Mouse (Mus musculus) left cerebral cortex, postnatal 25 days (tissue): ENCODE data around the gene Slc10a4. TPM values are rescaled to one million over a fixed set of nuclear protein-coding genes. Genes with fewer than 3 reads are reported as not detected.
"Not testable (repeated sequence)": the region's sequence is repeated elsewhere in the genome, so short reads cannot be mapped to it uniquely, and the experiment has no call there.

Experiments
- DNase-seq, 2 experiments: peaks; one replicate each; pipeline ENCODE4 v3.0.0; 2022; ENCODE audit warnings: low spot score in 2 of 2, mixed read lengths in 1 of 2
- intact Hi-C: fragments of 180-260 bp; cut with DNase I; formaldehyde crosslinking; loops from one replicate; pipeline ENCODE4 v1.15.1; 2025
- total RNA-seq, 2 experiments: library from RNA; stranded (reverse); gene quantifications; 2 replicates each; pipeline ENCODE4 v1.2.3; 2021

The Slc10a4 gene
- total RNA-seq = 1 to 10 TPM in 1 of 2 experiments, under 1 TPM in 1; 0.98 to 4.0 TPM

DNA sequence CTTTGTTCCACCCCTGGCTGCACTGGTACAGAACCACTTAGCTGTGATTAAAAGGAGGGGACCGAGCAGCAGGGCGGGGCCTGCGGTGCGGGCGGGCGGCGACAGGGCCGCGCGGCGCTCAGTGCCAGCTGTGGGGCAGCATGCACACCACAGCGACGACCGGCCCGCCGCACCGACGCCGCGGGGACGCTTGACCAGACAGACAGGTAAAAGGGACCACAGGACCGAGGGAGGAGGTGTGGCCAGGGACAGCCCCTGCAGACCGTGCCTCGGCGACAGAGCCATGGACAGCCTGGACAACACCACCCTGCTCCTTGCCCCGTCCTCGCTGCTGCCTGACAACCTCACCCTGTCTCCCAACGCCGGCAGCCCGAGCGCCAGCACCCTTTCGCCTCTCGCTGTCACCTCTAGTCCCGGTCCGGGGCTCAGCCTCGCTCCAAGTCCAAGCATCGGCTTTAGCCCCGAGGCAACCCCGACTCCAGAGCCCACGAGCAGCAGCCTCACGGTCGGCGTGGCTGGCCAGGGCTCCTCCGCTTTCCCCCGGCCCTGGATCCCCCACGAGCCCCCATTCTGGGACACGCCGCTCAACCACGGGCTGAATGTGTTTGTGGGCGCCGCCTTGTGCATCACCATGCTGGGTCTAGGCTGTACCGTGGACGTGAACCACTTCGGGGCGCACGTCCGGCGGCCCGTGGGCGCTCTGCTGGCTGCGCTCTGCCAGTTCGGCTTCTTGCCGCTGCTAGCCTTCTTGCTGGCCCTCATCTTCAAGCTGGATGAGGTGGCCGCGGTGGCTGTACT lies at the start of gene Slc10a4:
Slc10a4 (plus strand) TSS at position 100 of the 798 bp plus-strand sequence.
- DNase-seq = no peak

DNA sequence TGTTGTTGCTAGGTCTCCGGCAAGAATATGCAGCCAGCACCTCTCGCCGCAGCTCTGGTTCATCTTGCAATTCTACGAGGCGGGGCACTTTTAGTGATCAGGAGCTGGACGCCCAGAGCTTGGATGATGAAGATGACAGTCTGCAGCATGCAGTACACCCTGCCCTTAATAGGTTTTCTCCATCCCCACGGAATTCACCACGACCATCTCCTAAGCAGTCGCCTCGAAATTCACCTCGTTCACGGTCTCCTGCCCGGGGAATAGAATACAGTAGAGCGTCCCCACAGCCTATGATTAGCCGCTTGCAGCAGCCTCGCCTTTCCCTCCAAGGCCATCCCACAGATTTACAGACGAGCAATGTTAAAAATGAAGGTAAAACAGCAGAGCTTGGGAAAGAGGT lies 49.4 kb upstream of the Slc10a4 start:
- intact Hi-C loops = no loop called here
- no peak for DNase-seq

More for the DNA sequence above, at the start of gene Slc10a4:
- intact Hi-C loops = loop anchor here (5.0 kb wide), 1 partner anchor 420 kb away; the partner anchor contains the start of gene Gm5868

DNA sequence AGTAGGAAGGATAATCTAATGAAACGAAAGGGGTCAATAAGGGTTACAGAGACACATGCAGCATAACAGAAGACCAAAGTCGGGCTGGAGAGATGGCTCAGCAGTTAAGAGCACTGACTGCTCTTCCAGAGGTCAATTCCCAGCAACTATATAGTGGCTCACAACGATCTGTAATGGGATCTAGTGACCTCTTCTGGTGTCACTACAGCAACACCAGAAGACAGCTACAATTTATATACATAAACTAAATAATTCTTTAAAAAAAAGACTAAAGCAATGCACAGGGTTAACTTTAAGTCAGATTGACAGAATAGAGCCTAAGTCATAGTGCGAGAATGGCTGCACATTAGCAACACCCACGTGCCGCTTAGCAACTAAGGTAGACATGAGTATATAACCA lies 46.6 kb upstream of the Slc10a4 start:
- DNase-seq = no peak
- intact Hi-C loops = no loop called here

DNA sequence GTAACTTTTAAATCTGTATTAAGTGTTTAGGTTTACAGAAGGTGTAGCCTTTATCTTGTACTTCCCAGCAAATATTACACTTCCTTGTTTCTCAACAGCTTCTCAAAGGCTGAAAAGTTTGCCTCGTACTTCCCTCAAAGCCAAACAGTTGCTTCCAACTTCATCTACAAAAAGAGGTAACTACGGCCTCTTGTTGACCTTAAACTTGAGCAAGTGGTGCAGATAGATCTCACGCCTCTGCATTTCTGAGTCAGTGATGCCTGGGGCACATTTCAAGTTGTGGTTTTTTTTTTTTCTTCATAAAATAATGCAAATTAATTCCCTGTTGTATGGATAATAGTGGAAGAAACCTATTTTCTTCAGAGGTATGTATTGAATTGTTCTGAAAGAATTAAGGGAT lies 41.0 kb upstream of the Slc10a4 start:
- DNase-seq = no peak
- intact Hi-C loops = no loop called here

DNA sequence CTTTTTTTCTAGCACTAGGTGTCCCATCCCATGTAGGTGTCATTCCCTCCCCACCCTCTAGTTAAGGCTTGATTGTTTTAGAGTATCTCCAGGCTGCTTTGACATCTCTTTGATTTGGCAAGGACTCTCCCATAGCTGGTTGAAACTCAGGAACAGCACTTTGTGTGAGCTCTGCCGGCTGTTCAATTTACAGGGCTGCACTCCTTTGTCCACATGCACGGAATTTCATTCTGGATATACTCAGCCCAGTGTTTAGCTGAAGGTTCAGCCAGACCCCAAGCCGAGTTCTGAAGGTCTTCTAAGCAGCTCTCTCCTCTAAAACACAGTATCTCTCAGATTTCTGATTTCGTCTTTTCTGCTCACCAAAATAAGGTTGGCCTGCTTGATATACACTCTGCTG lies 34.2 kb upstream of the Slc10a4 start:
- DNase-seq = no peak
- intact Hi-C loops = no loop called here

DNA sequence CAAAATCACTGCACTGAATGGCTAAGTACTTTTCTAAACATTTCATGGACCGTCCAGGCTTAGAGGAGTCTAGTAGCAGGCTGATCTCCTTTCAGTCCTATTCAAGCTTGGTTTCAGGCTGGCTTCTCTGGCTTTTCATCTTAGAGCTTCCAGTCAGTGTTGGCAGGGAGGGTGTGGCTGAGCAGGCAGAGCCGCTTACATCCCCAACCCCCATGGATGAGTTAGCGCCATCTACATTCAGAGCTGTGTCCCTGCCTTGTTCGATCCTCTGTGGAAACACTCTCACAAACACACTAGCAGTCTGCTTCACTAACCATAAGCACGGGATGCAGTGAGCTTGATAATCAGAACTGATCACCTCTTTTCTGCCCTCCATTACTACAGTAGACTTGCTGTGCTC lies 33.7 kb upstream of the Slc10a4 start:
- intact Hi-C loops = no loop called here
- peak in 1 of 2 experiments; percentile 10 for DNase-seq

DNA sequence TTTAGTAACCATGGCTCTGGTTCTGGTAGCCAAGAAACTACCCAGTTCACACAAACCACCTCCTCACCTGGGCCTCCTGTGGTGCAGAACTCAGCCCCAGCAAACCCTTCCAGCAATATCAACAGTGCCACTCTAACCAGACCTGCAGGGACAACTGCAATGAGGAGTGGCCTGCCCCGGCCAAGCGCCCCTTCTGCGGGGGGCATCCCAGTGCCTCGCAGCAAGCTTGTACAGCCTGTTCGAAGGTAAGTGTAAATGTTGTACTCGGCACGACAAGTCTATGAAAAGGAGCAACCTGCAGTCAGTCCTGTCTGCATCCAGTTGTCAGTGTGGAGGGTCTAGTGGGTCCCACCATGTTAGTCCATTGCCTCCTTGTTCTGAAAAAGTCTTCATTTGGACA lies 32.1 kb upstream of the Slc10a4 start, which contains the start of gene Gm10135:
Gm10135 (minus strand) TSS at position 101 of the 400 bp plus-strand sequence.
- intact Hi-C loops = no loop called here

DNA sequence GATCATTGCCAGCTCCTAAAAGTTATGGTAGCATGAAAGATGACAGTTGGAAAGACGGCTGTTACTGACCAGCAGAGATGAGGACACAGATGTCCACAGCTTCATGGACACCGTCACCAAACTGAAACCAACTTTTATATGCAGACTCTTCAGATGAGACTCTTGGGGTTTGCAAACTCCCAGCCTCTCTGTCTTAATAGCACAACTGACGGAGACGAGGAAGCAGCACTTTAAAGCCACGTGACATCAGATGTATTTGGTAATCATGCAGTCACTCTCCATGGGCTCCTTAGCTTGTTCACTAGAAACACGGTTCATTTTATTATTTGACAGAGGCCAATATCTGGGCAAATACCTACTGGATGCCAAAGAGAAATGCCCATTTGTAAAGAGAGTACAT lies 30.7 kb upstream of the Slc10a4 start:
- no peak for DNase-seq
- intact Hi-C loops = no loop called here

More for the DNA sequence above, 32.1 kb upstream of the Slc10a4 start, which contains the start of gene Gm10135:
- no peak for DNase-seq

DNA sequence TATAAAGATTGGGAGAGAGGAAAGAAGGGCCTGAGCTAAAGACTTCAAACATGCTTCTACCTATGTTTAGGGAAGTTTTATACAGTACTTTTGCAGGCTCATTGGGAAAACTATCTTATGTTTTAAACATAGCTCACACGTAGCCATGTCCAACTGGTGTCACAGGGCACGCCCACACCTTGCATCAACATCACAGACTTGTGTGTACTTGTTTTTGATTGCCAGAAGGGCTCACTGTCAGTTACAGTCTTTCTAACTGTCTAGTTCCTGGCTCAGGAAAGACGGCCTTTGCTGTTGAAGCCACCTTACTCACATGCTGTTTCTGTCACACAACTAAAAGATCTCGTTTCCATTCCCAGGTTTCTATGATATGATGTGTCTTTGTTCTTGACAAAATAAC lies 30.1 kb upstream of the Slc10a4 start:
- no peak for DNase-seq
- intact Hi-C loops = no loop called here

DNA sequence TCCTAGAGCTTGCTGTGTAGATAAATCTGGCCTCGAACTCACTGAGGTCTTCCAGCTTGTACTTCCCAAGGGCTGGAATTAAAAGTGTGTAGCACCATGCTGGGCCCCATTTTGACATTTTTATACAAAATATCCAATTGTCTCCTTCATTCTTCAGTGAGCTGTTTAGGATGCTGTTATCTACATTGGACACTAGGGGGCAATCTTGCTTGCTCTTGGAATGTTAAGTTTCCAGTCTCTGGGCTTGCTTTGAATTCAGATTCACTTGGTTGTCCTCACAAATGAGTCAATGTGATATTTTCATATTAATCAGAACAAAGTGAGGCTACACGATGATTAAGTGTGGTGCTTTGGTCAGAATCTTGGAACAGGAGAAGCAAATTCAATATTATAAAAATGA lies 22.6 kb upstream of the Slc10a4 start:
- peak; percentile 24 to 58 for DNase-seq
- intact Hi-C loops = loop anchor here (1.0 to 5.0 kb wide), 2 partner anchors 87 to 398 kb away; no protein-coding TSS in a partner anchor

DNA sequence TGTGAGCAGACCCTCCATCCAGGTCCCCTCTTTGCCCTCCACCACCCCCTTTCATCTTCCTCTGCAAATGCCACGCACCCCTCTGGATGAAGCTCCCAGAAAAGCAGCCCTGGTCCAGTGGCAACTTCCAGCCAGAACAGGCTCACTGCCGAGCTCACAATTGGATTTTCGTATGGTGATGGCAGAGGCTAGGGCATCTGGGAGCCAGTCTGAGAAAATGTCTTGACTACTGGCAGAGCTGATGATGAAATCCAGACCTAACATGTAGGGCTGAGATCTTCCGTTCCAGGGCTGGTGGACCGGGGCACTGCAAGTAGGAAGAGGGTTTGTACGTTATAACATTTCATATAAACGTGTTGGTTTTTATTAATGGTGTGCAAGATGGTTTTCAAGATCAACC lies 18.9 kb upstream of the Slc10a4 start:
- intact Hi-C loops = no loop called here
- DNase-seq = no peak

DNA sequence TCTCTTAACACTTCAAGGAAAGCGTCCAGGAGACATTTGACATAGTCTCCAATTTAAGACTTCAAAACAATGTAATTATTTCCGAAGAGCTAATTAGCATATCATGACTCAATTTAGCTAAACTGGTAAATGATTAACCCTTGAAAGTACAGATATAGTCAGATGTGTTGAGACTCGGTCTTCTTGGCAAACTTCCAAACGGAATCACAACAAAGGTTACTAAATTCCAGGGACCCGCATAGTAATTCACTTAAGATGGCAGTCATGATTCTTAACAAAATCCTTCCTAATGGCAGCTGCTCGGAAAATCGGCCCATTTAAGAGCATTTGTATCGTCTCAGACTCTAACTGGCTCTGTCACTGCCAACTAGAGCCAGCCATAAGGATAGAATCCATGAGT lies 16.9 kb upstream of the Slc10a4 start:
- no peak for DNase-seq
- intact Hi-C loops = no loop called here

DNA sequence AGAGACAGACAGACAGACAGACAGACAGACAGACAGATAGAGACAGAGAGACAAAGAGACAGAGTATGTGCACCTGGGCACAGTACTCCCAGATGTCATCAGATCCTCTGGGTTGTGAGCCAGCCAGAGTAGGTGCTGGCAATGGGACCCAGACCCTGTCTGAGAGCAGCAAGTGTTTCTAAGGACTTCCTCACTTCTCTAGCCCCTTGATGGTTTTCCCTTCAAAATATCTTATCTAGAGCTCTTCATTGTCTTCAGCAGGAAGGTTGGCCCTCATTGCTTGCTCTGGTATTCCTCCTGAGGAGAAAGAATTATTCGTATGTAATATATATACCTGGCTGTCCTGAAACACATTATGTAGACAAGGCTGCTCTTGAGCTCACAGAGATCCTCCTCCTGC lies 14.2 kb upstream of the Slc10a4 start:
- no peak for DNase-seq
- intact Hi-C loops = no loop called here

DNA sequence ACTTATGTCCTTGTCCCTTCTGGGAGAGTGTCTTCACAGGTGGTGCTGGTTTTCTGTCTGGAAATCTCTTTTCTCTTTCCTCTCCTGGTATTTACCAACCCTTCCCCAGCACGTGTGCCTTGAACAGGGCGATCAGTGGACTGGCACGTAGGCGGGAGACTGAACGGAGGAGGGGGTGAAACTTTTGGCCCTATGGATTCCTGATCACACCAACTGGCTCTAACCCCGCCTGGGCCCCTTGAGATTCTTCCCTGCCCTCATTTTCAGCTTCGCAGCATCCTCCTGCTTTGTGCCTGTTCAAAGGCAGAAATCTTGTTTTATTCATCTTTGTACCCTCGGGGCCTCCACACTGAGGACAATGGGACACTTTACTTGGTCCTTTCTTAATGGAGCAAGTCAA lies 12.3 kb upstream of the Slc10a4 start:
- no peak for DNase-seq

DNA sequence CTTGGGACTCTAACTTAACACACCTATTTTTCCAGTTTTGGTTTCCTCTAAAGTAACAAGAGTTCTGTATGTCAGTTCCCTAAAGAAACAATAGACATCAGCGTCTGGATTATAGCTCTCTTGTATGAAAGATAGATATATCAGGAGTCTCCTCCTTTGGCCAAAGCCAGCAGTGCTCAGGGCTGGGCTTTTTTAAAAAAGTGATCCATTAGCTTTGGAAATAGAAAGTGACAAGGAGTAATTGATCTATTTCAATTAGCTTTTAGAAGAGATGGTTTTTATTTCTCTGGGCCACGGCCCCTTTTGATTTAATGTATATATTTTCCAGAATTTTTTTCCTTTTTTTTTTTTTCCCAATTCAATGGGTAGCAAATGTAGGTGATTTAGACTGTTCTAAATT lies 11.8 kb upstream of the Slc10a4 start:
- DNase-seq = no peak
- intact Hi-C loops = no loop called here

More for the DNA sequence above, 12.3 kb upstream of the Slc10a4 start:
- intact Hi-C loops = no loop called here

DNA sequence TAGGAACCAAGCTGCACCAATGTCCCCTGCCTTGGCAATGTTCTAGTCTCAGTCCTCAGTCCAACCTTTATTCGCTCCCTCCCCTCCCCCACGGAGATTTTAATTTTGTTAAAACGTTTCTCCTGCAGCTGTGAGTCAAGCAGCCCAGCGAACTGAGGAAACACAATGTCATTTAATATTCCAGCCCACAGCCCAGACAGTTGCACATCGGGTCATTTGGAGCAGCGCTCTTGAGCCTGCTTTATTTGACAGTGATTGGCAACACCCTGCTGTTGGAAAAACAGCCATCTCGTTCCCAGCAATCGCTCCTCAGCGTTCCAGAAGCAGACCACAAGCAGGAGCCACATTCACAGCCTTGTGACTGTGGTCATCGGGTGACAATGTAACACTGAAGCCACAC lies 11.3 kb upstream of the Slc10a4 start:
- intact Hi-C loops = no loop called here
- DNase-seq = no peak

DNA sequence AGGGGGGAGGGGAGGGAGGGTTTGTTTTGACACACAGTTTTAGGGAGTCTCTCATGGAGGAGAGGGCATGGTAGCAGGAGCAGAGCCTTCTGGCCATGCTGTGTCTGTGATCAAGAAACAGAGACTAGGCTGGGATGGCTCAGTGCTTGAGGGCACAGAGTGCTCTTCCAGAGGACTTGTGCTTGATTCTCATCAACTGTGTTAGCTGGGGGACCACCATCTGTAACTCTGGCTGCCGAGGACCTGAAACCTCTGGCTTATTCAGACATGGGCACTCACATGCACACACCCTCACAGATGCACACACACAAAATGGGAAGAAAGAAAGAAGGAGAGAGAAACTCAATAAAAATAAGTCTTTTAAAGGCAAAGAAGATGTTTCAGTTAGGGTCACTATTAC lies 8.1 kb upstream of the Slc10a4 start:
- intact Hi-C loops, DNase-seq: not testable (repeated sequence)

DNA sequence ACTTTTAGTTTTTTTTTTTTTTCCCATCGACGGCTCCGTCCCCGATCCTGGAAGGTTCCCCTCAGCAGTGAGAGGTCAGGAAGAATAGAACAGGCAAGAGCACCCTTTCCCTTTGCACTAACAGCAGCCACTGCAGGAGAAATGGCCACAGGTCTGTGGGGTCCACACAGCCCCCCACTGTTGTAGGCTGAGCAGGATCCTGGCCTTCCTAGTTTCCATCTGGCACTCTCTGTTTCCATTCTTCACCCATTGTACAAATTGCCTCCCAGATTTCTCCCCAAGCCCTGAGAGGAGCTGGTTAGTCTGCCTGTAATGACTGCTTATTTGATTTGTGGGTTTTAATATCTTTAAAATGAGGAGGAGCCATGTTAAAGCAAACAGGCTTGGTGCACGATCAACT lies 2.6 kb upstream of the Slc10a4 start:
- DNase-seq = no peak
- intact Hi-C loops = no loop called here

DNA sequence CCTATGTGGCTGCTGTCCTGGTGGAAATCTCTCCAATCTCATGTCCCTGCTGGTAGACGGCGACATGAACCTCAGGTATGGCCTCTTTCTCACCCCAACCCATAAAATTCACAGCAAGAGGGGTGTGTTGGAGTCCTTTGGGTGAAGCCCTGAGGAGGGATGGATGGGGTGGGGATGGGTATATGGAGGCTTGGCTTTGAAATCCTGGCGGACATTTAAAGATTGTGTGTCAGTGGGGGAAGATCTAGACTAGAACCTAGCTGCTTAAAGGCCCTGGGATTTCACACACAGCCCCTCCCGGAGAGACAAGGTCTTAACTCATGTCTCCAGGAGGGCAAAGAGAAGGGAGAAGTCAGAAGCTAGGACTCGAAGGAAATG lies 888 bp downstream of the Slc10a4 start:
- no peak for DNase-seq
- intact Hi-C loops = loop anchor here (5.0 kb wide), 1 partner anchor 420 kb away; the partner anchor contains the start of gene Gm5868

DNA sequence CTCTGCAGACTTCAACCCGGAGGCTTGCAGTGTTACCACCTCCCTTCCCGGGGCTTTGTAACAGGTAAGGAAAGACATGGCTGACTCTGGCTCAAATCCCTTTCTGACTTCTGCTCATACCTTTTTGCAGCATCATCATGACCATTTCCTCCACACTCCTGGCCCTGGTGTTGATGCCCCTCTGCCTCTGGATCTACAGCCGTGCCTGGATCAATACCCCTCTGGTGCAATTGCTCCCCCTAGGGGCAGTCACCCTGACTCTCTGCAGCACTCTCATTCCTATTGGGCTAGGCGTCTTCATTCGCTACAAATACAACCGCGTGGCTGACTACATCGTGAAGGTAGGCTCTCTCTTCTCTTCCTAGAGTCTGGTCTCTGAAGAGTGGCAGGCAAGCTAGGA lies 1.5 kb downstream of the Slc10a4 start:
- not testable (repeated sequence) for DNase-seq
- intact Hi-C loops = loop anchor here (5.0 kb wide), 1 partner anchor 421 kb away; the partner anchor contains the start of gene Gm5868

DNA sequence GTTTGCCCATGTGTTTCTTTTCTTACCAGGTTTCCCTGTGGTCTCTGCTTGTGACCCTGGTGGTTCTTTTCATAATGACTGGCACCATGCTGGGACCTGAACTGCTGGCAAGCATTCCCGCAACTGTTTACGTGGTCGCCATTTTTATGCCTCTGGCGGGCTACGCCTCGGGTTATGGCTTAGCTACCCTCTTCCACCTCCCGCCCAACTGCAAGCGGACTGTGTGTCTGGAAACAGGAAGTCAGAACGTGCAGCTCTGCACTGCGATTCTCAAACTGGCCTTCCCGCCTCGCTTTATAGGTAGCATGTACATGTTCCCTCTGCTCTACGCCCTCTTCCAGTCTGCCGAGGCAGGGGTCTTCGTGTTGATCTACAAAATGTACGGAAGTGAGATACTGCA lies 5.1 kb downstream of the Slc10a4 start:
- DNase-seq, intact Hi-C loops: not testable (repeated sequence)
